Mouse (Mus musculus): ENCODE data around the gene Gm45716.

The Gm45716 gene

DNA sequence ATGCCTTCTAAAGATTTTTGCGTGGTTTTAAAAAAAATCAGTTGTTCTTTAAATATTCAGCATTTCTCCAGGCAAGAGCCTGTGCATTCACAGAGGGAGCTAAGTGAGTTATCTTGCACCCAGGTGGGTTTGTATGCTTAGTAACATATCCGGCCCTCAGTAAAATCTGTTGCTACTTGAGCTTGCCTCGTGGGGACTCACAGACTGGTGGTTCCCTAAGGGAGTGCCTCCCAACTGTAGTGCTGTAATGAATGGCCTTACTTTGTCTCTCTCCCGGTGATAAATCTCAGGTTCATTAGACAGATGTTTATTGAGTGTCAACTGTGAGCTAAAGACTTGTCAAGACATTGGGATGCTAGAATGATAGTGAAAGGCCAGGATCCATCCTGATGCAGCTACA is 97.1 kb downstream of the Gm45716 start:
- DNase-seq (ENCODE audit: low spot score): no peak

DNA sequence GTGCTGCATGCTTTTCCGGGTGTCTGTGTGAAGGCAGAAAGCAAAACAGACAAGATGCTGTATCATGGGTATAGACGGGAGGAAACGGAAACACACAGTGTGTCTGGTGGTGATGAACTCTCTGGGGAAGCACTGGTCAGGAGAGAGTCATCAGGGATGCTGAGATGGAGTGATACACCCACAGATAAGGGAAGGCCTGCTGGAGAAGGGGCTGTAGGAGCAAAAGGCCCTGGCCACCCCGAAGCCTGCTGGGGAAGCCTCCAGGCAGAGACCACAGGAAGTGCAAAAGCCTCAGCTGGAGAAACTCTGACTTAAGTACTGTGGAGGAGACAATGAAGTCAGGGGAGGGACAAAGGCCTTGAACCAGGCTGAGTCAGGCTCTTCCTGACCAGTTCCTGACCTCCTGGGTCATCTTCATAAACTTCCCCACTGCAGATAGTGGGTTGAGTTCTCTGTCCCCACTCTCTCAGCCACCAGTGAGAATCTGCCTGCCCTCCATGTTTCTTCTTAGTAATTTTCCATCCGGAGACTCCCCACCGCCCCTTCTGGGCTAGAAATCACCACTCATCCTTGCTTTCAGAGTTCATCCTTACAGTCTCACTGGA is 99.2 kb downstream of the Gm45716 start:
- no peak for DNase-seq (ENCODE audit: low spot score)

DNA sequence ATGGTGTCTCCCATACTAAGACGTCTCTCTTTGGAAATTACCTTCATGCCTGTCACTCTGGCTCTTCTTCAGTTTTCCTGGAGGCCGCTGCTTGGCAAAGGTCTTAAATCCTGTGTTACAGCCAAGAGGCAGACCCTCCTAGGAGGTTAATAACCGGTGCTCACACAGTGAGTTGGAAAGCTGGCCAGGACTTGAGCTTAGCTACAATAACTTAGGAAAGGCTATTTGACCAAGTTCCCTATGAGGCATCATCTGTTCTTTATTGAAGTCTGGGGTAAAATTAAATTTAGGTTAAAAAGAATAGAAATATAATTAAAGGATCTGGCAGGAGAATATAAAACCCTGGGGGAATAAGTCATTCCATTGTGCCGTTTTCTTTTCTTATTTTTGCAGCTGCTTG is 103.7 kb downstream of the Gm45716 start:
- DNase-seq (ENCODE audit: low spot score): no peak

DNA sequence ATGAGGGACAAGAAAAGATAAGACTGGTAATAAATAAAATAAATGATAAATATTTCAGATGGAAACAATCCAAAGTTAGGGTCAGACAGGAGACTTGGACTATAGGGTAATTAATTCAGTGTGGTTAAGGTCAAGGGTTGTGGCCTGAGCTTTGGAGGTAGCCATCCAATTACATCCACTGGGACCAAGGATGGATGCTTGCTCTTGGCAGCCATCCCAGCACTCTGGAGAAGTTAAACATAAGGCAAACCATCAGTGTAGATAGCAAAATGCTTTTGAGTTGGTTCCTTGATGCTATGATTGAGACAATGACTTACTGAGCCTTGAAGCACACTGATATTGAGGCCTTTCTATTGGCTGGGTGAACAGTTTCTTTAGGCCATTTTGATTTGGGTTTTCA is 105.3 kb downstream of the Gm45716 start:
- DNase-seq (ENCODE audit: low spot score): no peak

DNA sequence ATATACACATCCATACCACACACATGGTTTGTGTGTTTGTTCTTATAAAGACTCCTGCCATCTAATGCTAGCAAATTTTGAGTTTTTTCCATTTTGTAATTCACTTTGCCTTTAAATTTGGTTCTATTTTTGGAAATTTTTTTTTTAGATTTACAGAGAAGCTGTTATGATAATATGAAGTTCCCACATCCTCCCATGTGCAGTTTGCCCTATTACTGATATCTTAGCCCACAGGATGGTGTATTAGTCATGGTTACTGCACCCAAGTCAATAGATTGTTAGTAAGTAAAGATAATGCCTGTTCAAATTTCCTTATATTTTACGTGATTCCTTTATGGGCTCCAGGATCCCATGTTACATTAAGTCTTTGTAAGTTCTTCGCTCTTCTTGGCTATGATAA is 107.1 kb downstream of the Gm45716 start:
- DNase-seq (ENCODE audit: low spot score): no peak
